Mouse (Mus musculus): ENCODE data around the gene Gm5105. TPM values are rescaled to one million over a fixed set of nuclear protein-coding genes. Genes with fewer than 3 reads are reported as not detected.

The Gm5105 gene
- polyA plus RNA-seq, 1 experiment = 0.18 TPM

GRCm38 (mm10) chr3:138012351-138012750 lies 54.8 kb downstream of the Gm5105 start:
- no peak for DNase-seq
- TF ChIP-seq POLR2A (IDR thresholded peaks at IDR 0.05; ENCODE audit: borderline replicate concordance, extremely low read depth, low read depth, low read length) (no peak), CTCF (IDR thresholded peaks at IDR 0.05; ENCODE audit: insufficient read depth, low read length) (no peak)
- WGBS = 22% methylated on average over 4 of the region's 4 CpGs
- no peaks in the 10 kb centered on the region for H3K4me1 ChIP-seq (ENCODE audit: control insufficient read depth, insufficient read depth, low read length)
- H3K4me3 ChIP-seq (replicated peaks; ENCODE audit: extremely low read depth, low read depth, low read length) = peak overlapping the region; percentile 23

GRCm38 (mm10) chr3:138008152-138008551 lies 59.0 kb downstream of the Gm5105 start:
- no peak for DNase-seq

GRCm38 (mm10) chr3:138006896-138007295 lies 60.3 kb downstream of the Gm5105 start:
- no peak for TF ChIP-seq CTCF (IDR thresholded peaks at IDR 0.05; ENCODE audit: insufficient read depth, low read length)
- no peak overlapping the region for H3K4me3 ChIP-seq (replicated peaks; ENCODE audit: extremely low read depth, low read depth, low read length)
- no peak for DNase-seq
- no peaks in the 10 kb centered on the region for H3K4me1 ChIP-seq (ENCODE audit: control insufficient read depth, insufficient read depth, low read length)
- 49% methylated on average over 3 of the region's 3 CpGs for WGBS

More at GRCm38 (mm10) chr3:138008152-138008551, 59.0 kb downstream of the Gm5105 start:
- no peak for TF ChIP-seq CTCF (IDR thresholded peaks at IDR 0.05; ENCODE audit: insufficient read depth, low read length)
- no peak for TF ChIP-seq POLR2A (IDR thresholded peaks at IDR 0.05; ENCODE audit: borderline replicate concordance, extremely low read depth, low read depth, low read length)
- H3K4me3 ChIP-seq (replicated peaks; ENCODE audit: extremely low read depth, low read depth, low read length) = no peak overlapping the region
- 47% methylated on average over 6 of the region's 6 CpGs for WGBS
- no peaks in the 10 kb centered on the region for H3K4me1 ChIP-seq (ENCODE audit: control insufficient read depth, insufficient read depth, low read length)

GRCm38 (mm10) chr3:138003264-138003663 lies 63.9 kb downstream of the Gm5105 start:
- DNase-seq = no peak
- TF ChIP-seq CTCF (IDR thresholded peaks at IDR 0.05; ENCODE audit: insufficient read depth, low read length) (no peak), POLR2A (IDR thresholded peaks at IDR 0.05; ENCODE audit: borderline replicate concordance, extremely low read depth, low read depth, low read length) (no peak)
- WGBS = 78% methylated on average over 7 of the region's 7 CpGs
- H3K4me1 ChIP-seq (ENCODE audit: control insufficient read depth, insufficient read depth, low read length) = no peaks in the 10 kb centered on the region
- H3K4me3 ChIP-seq (replicated peaks; ENCODE audit: extremely low read depth, low read depth, low read length) = no peak overlapping the region

GRCm38 (mm10) chr3:138002545-138002944 lies 64.6 kb downstream of the Gm5105 start:
- no peak overlapping the region for H3K4me3 ChIP-seq (replicated peaks; ENCODE audit: extremely low read depth, low read depth, low read length)

GRCm38 (mm10) chr3:138001865-138002264 lies 65.3 kb downstream of the Gm5105 start:
- Histone ChIP-seq H3K4me1 (ENCODE audit: control insufficient read depth, insufficient read depth, low read length) (no peaks in the 10 kb centered on the region), H3K4me3 (replicated peaks; ENCODE audit: extremely low read depth, low read depth, low read length) (no peak overlapping the region)
- 59% methylated on average over 4 of the region's 4 CpGs for WGBS
- DNase-seq = no peak
- TF ChIP-seq POLR2A (IDR thresholded peaks at IDR 0.05; ENCODE audit: borderline replicate concordance, extremely low read depth, low read depth, low read length) (no peak), CTCF (IDR thresholded peaks at IDR 0.05; ENCODE audit: insufficient read depth, low read length) (no peak)

More at GRCm38 (mm10) chr3:138002545-138002944, 64.6 kb downstream of the Gm5105 start:
- no peaks in the 10 kb centered on the region for H3K4me1 ChIP-seq (ENCODE audit: control insufficient read depth, insufficient read depth, low read length)
- WGBS = 39% methylated on average over 6 of the region's 6 CpGs
- no peak for DNase-seq
- no peak for TF ChIP-seq POLR2A (IDR thresholded peaks at IDR 0.05; ENCODE audit: borderline replicate concordance, extremely low read depth, low read depth, low read length)

- WGBS = 32% methylated on average over 4 of the region's 4 CpGs
- Histone ChIP-seq H3K4me1 (ENCODE audit: control insufficient read depth, insufficient read depth, low read length) (no peaks in the 10 kb centered on the region), H3K4me3 (replicated peaks; ENCODE audit: extremely low read depth, low read depth, low read length) (no peak overlapping the region)
- DNase-seq = no peak
- no peak for TF ChIP-seq CTCF (IDR thresholded peaks at IDR 0.05; ENCODE audit: insufficient read depth, low read length)
- no peak for TF ChIP-seq POLR2A (IDR thresholded peaks at IDR 0.05; ENCODE audit: borderline replicate concordance, extremely low read depth, low read depth, low read length)
Measured at GRCm38 (mm10) chr3:138000724-138001069, 66.5 kb downstream of the Gm5105 start.

- H3K4me3 ChIP-seq (replicated peaks; ENCODE audit: extremely low read depth, low read depth, low read length) = no peak overlapping the region
- WGBS = 92% methylated on average over 8 of the region's 8 CpGs
- no peaks in the 10 kb centered on the region for H3K4me1 ChIP-seq (ENCODE audit: control insufficient read depth, insufficient read depth, low read length)
- TF ChIP-seq POLR2A (IDR thresholded peaks at IDR 0.05; ENCODE audit: borderline replicate concordance, extremely low read depth, low read depth, low read length) (no peak), CTCF (IDR thresholded peaks at IDR 0.05; ENCODE audit: insufficient read depth, low read length) (no peak)
- no peak for DNase-seq
Measured at GRCm38 (mm10) chr3:138000062-138000723, 67.0 kb downstream of the Gm5105 start.

- H3K4me3 ChIP-seq (replicated peaks; ENCODE audit: extremely low read depth, low read depth, low read length) = no peak overlapping the region
- no peak for DNase-seq
- TF ChIP-seq CTCF (IDR thresholded peaks at IDR 0.05; ENCODE audit: insufficient read depth, low read length) = no peak
- no peak for TF ChIP-seq POLR2A (IDR thresholded peaks at IDR 0.05; ENCODE audit: borderline replicate concordance, extremely low read depth, low read depth, low read length)
- no peaks in the 10 kb centered on the region for H3K4me1 ChIP-seq (ENCODE audit: control insufficient read depth, insufficient read depth, low read length)
- WGBS = 63% methylated on average over 9 of the region's 9 CpGs
Measured at GRCm38 (mm10) chr3:137999224-137999790, 67.9 kb downstream of the Gm5105 start.

Other genes starting within 250 kb of the Gm5105 start
- 400 and 437 TPM in 2 replicates for gene H2afz, start 202.9 kb downstream of the Gm5105 start, polyA plus RNA-seq (2012; rRNA removed)
- gene Dnajb14, start 199.7 kb downstream of the Gm5105 start, polyA plus RNA-seq (2012; rRNA removed) = 3.7 and 6.1 TPM in 2 replicates
- gene Lamtor3, start 148.9 kb downstream of the Gm5105 start, polyA plus RNA-seq (2012; rRNA removed) = 19.6 and 31.7 TPM in 2 replicates
- 4.5 and 7.1 TPM in 2 replicates for gene Dapp1, start 85.8 kb downstream of the Gm5105 start, polyA plus RNA-seq (2012; rRNA removed)
- 0.15 and 2.3 TPM in 2 replicates for gene 1110002E22Rik, start 2.3 kb downstream of the Gm5105 start, polyA plus RNA-seq (2012; rRNA removed)
- gene Trmt10a, start 76.1 kb upstream of the Gm5105 start, polyA plus RNA-seq (2012; rRNA removed) = 0.74 and 1.6 TPM in 2 replicates
- 0.70 and 0.91 TPM in 2 replicates for gene Mttp, start 77.6 kb upstream of the Gm5105 start, polyA plus RNA-seq (2012; rRNA removed)
- not detected in 2 replicates for gene 4930579F01Rik, start 126.4 kb upstream of the Gm5105 start, polyA plus RNA-seq (2012; rRNA removed)
- 2.7 and 12.4 TPM in 2 replicates for gene Adh7, start 150.4 kb upstream of the Gm5105 start, polyA plus RNA-seq (2012; rRNA removed)
- gene Adh1, start 193.6 kb upstream of the Gm5105 start, polyA plus RNA-seq (2012; rRNA removed) = 106 and 114 TPM in 2 replicates
- 0.11 TPM in 1 of 2 replicates, not detected in the other for gene Adh6a, start 245.9 kb upstream of the Gm5105 start, polyA plus RNA-seq (2012; rRNA removed)